Mouse (Mus musculus) hematopoietic stem cell, adult 5-6 weeks (primary cell): ENCODE results near the gene Tiam2. TPM values are rescaled to one million over a fixed set of nuclear protein-coding genes. Genes with fewer than 3 reads are reported as not detected.
A peak's percentile ranks its signal among the peaks of the same experiment; 100 is the strongest.

ENCODE experiments used
- ATAC-seq, 2 experiments: fragments of 125-278 bp in 1 of 2; replicated peaks in 1 of 2; 2 replicates each; pipeline ENCODE4 v1.8.0; 2016 to 2017; ENCODE audit warnings: inconsistent platforms in 2 of 2, mild to moderate bottlenecking in 2 of 2, moderate number of reproducible peaks in 2 of 2, low read depth in 1 of 2, moderate TSS enrichment in 1 of 2; ENCODE audit not compliant: low FRiP score in 2 of 2, poor library complexity in 2 of 2, severe bottlenecking in 2 of 2, insufficient read depth in 1 of 2, low TSS enrichment in 1 of 2
- total RNA-seq: library from RNA; stranded (forward); fragments of 172-1452, 232-1000 nt; gene quantifications from 2 replicates; pipeline ENCODE4 v1.2.3, GENCODE M21; 2017

The Tiam2 gene
- total RNA-seq, 1 experiment from 2014 or later: 3.3 TPM

- no peak for ATAC-seq
Measured at GRCm38 (mm10) chr17:3368386-3368785, 42.0 kb downstream of the Tiam2 start.

- no peak for ATAC-seq
Measured at GRCm38 (mm10) chr17:3369631-3370030, 43.3 kb downstream of the Tiam2 start.

- no peak for ATAC-seq
Measured at GRCm38 (mm10) chr17:3378606-3379005, 52.2 kb downstream of the Tiam2 start.

GRCm38 (mm10) chr17:3379753-3380588, 53.6 kb downstream of the Tiam2 start:
- ATAC-seq: no peak

GRCm38 (mm10) chr17:3385391-3385790, 59.0 kb downstream of the Tiam2 start:
- ATAC-seq: no peak

- ATAC-seq: peak in 1 of 2 experiments; percentile 45; a peak in 1 of 4 replicates
Measured at GRCm38 (mm10) chr17:3387819-3388218, 61.4 kb downstream of the Tiam2 start.

GRCm38 (mm10) chr17:3389741-3390140, 63.4 kb downstream of the Tiam2 start:
- ATAC-seq: no peak

- ATAC-seq: no peak
Measured at GRCm38 (mm10) chr17:3393981-3394380, 67.6 kb downstream of the Tiam2 start.

GRCm38 (mm10) chr17:3394985-3395384, 68.6 kb downstream of the Tiam2 start:
- no peak for ATAC-seq

- ATAC-seq: peak; percentile 42 to 47; a peak in 3 of 4 replicates
Measured at GRCm38 (mm10) chr17:3396881-3397281, 70.5 kb downstream of the Tiam2 start.

- no peak for ATAC-seq
Measured at GRCm38 (mm10) chr17:3397836-3398235, 71.5 kb downstream of the Tiam2 start.

GRCm38 (mm10) chr17:3405350-3406073, 79.1 kb downstream of the Tiam2 start:
- ATAC-seq: no peak

GRCm38 (mm10) chr17:3407051-3407450, 80.7 kb downstream of the Tiam2 start:
- ATAC-seq: no peak

- no peak for ATAC-seq
Measured at GRCm38 (mm10) chr17:3410307-3410706, 83.9 kb downstream of the Tiam2 start.

- ATAC-seq: no peak
Measured at GRCm38 (mm10) chr17:3412771-3413170, 86.4 kb downstream of the Tiam2 start.

GRCm38 (mm10) chr17:3415580-3415979, 89.2 kb downstream of the Tiam2 start:
- ATAC-seq: no peak

GRCm38 (mm10) chr17:3416401-3416800, 90.0 kb downstream of the Tiam2 start:
- ATAC-seq: no peak

GRCm38 (mm10) chr17:3419368-3419928, 93.1 kb downstream of the Tiam2 start:
- ATAC-seq: no peak
